Mouse (Mus musculus) heart, embryonic 10.5 days (tissue): ENCODE data around the gene Tmem56. TPM values are rescaled to one million over a fixed set of nuclear protein-coding genes. Genes with fewer than 3 reads are reported as not detected.

ENCODE experiments used
- DNase-seq: peaks from one replicate; pipeline ENCODE4 v3.0.0-alpha.2; 2017; ENCODE audit warnings: low spot score
- H3K27ac ChIP-seq: fragments of 300-500 bp; sonication (generic); 2 replicates; pipeline ENCODE4 v1.5.1; 2016; ENCODE audit warnings: mild to moderate bottlenecking
- H3K27me3 ChIP-seq: fragments of 300-500 bp; sonication (generic); 2 replicates; pipeline ENCODE4 v1.6.1; 2016; ENCODE audit warnings: mild to moderate bottlenecking; ENCODE audit not compliant: poor library complexity, insufficient read depth, severe bottlenecking
- H3K36me3 ChIP-seq: fragments of 300-500 bp; sonication (generic); 2 replicates; pipeline ENCODE4 v1.6.1; 2016; ENCODE audit warnings: mild to moderate bottlenecking, moderate library complexity
- H3K4me1 ChIP-seq: fragments of 300-500 bp; sonication (generic); 2 replicates; pipeline ENCODE4 v1.6.1; 2016; ENCODE audit warnings: mild to moderate bottlenecking
- H3K4me3 ChIP-seq: fragments of 300-500 bp; sonication (generic); 2 replicates; pipeline ENCODE4 v1.5.1; 2016; ENCODE audit warnings: mild to moderate bottlenecking, moderate library complexity
- H3K9me3 ChIP-seq: fragments of 300-500 bp; sonication (generic); 2 replicates; pipeline ENCODE4 v1.6.1; 2016; ENCODE audit warnings: mild to moderate bottlenecking, moderate library complexity
- WGBS: fragments of 180-500 bp; shearing (Covaris S2); methylation state at CpG from one replicate; pipeline ENCODE4 v1.1.7; 2016; 5-methylcytosine and 5-hydroxymethylcytosine counted together
- polyA plus RNA-seq: library from polyadenylated mRNA; unstranded; fragments of >200 nt; fragmentation: Nextera tagmentation; extraction: Ambion mirVana; gene quantifications from 2 replicates; pipeline ENCODE4 v1.2.1, GENCODE M21; 2016

Gene Tmem56
- polyA plus RNA-seq, 1 experiment from 2014 or later: 3.0 TPM

DNA sequence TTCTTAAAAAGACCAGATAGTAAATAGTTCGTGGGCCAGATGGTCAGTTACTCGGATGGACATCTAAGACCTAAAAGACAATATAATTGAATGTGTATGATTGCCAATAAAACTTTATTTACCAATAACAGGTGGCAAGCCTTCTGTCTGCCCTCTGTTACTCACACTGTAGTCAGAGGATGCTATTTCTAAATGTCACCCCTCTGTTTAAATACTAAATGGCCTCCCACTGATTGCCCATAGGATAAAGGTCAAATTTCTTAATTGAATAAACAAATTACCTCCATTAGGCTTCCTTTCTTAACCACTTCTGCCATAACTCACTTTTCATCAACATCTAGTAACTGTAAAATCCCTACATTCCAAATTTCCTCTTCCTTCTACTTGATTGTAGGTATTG is 10.3 kb downstream of the Tmem56 start:
- Histone ChIP-seq H3K4me3 (no peak overlapping the region), H3K27ac (no peak overlapping the region), H3K36me3 (no peaks in the 10 kb centered on the region), H3K27me3 (no peaks in the 10 kb centered on the region), H3K4me1 (no peaks in the 10 kb centered on the region), H3K9me3 (no peaks in the 10 kb centered on the region)
- no peak for DNase-seq
- 67% methylated on average over 2 of the region's 2 CpGs for WGBS

DNA sequence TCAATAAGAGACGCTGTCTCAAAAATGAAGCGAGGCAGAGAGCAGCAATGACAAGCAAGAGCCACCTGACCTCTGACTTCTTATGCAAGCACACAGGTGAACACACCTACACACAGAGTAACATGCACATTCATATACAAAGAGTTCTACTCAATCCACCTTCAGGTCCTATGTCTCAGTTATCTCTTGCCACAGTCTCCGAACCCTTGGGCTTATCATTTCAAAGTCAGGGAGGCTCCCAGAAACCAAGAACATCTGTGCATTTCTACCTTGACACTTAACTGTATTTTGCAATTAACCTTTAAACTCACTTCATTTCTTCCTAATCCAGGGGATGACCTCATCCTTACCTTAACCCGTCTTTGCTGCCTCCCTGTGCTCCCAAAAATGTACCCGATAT is 15.6 kb downstream of the Tmem56 start:
- Histone ChIP-seq H3K27ac (no peak overlapping the region), H3K27me3 (peaks cover 27% of the 10 kb centered on the region), H3K4me3 (no peak overlapping the region), H3K9me3 (no peaks in the 10 kb centered on the region), H3K36me3 (no peaks in the 10 kb centered on the region), H3K4me1 (peaks cover 5% of the 10 kb centered on the region)
- DNase-seq: no peak
- 76% methylated on average over 5 of the region's 5 CpGs for WGBS

DNA sequence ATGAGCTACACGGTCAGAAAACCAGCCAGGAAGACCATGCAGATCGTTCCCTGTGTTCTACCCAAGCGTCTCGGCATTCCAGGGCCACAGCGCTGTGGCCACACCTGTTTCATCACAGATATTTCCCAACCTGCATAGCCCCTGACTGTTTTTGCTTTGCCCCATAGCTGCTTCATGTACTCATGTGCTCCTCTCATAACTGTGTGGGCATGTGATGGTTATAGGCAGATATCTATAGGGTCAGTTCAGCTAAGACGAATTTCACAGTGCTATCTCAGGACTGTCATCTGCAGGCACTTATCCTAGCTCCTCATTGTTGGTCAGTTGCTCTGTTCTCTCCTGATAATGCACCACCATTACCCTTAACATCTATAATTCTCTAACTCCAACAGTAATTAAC is 18.7 kb downstream of the Tmem56 start:
- Histone ChIP-seq H3K36me3 (no peaks in the 10 kb centered on the region), H3K27me3 (peaks cover 56% of the 10 kb centered on the region), H3K9me3 (no peaks in the 10 kb centered on the region), H3K4me3 (no peak overlapping the region), H3K27ac (peak overlapping the region; percentile 49; the same call in 1 of the 2 replicates), H3K4me1 (peaks cover 15% of the 10 kb centered on the region)
- WGBS: 50% methylated on average over 6 of the region's 6 CpGs
- peak; percentile 78 for DNase-seq

DNA sequence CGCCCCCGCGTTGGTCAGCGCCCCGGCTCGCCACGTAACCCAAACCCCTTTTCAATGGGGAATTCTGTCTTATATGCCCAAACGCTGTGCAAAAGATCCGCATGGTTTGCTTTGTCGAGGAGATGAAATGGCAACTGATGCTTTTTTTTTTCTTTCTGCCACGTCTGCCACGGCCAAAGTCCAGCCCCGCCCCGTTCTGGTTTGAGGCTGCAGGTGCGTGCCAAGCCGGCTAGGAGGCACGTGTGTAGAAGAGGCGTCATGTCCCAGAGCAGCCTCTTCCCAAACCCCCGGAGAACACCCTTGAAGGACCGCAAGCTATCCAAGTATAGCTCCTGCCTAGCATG is 19.7 kb downstream of the Tmem56 start:
- Histone ChIP-seq H3K36me3 (no peaks in the 10 kb centered on the region), H3K27me3 (peaks cover 62% of the 10 kb centered on the region), H3K9me3 (no peaks in the 10 kb centered on the region), H3K4me1 (peaks cover 19% of the 10 kb centered on the region), H3K4me3 (peak overlapping the region; percentile 91), H3K27ac (peak overlapping the region; percentile 89)
- DNase-seq: peak; percentile 81
- WGBS: 3% methylated on average over 20 of the region's 20 CpGs

GRCm38 (mm10) chr3:121262521-121263204 is 20.2 kb downstream of the Tmem56 start:
- H3K36me3 ChIP-seq: no peaks in the 10 kb centered on the region
- H3K27me3 ChIP-seq: peaks cover 65% of the 10 kb centered on the region
- peak; percentile 83 for DNase-seq
- no peaks in the 10 kb centered on the region for H3K9me3 ChIP-seq
- peak overlapping the region; percentile 91 for H3K4me3 ChIP-seq
- under 1% methylated on average over 86 of the region's 97 CpGs for WGBS
- H3K27ac ChIP-seq: peak overlapping the region; percentile 89
- peaks cover 19% of the 10 kb centered on the region for H3K4me1 ChIP-seq

DNA sequence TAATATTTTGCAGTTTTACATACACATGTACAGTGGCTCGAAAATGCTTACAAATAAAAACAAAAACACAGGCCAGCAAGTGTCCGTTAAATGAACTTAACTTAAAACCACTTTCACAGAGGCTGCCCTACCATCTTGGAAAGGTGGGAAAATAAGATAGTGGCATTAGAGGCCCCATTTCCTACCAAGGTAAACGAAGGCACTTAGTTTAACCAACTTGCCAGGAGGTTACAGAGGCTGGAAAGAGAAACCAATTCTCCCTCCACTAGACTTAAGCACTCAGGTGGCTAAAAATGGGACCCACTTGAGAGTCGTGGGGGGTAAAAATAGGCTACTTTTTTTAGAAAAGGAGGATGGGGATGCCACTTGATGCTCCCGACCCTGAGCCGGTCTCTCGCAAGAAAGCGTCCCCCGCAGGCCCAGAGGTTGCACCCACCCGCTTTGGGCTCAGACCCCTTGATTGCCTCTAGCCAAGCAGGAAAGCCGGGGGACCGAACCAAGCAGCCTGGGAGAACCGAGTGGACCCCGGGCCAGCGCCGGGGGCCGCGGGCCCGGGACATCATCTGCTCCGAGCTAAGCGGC is 20.9 kb downstream of the Tmem56 start:
- H3K27me3 ChIP-seq: peaks cover 67% of the 10 kb centered on the region
- peak overlapping the region; percentile 91 for H3K4me3 ChIP-seq
- peak; percentile 81 for DNase-seq
- H3K4me1 ChIP-seq: peaks cover 19% of the 10 kb centered on the region
- H3K36me3 ChIP-seq: no peaks in the 10 kb centered on the region
- 7% methylated on average over 21 of the region's 21 CpGs for WGBS
- no peaks in the 10 kb centered on the region for H3K9me3 ChIP-seq
- peak overlapping the region; percentile 89 for H3K27ac ChIP-seq

GRCm38 (mm10) chr3:121261251-121261650 is 21.6 kb downstream of the Tmem56 start:
- peaks cover 67% of the 10 kb centered on the region for H3K27me3 ChIP-seq
- WGBS: 46% methylated on average over 7 of the region's 7 CpGs

GRCm38 (mm10) chr3:121260831-121261230 is 22.1 kb downstream of the Tmem56 start:
- H3K4me3 ChIP-seq: no peak overlapping the region
- no peak for DNase-seq
- no peaks in the 10 kb centered on the region for H3K9me3 ChIP-seq
- no peaks in the 10 kb centered on the region for H3K36me3 ChIP-seq
- 29% methylated on average over 1 of the region's 1 CpGs for WGBS
- H3K4me1 ChIP-seq: peaks cover 19% of the 10 kb centered on the region
- H3K27ac ChIP-seq: no peak overlapping the region
- H3K27me3 ChIP-seq: peaks cover 67% of the 10 kb centered on the region

More at GRCm38 (mm10) chr3:121261251-121261650, 21.6 kb downstream of the Tmem56 start:
- Histone ChIP-seq H3K9me3 (no peaks in the 10 kb centered on the region), H3K4me3 (no peak overlapping the region), H3K4me1 (peaks cover 19% of the 10 kb centered on the region), H3K27ac (no peak overlapping the region), H3K36me3 (no peaks in the 10 kb centered on the region)
- no peak for DNase-seq

GRCm38 (mm10) chr3:121260041-121260440 is 22.9 kb downstream of the Tmem56 start:
- DNase-seq: no peak
- Histone ChIP-seq H3K4me3 (no peak overlapping the region), H3K4me1 (peaks cover 19% of the 10 kb centered on the region), H3K27ac (no peak overlapping the region), H3K9me3 (no peaks in the 10 kb centered on the region), H3K36me3 (no peaks in the 10 kb centered on the region), H3K27me3 (peaks cover 66% of the 10 kb centered on the region)
- WGBS: 61% methylated on average over 7 of the region's 7 CpGs

- DNase-seq: no peak
- WGBS: 75% methylated on average over 20 of the region's 20 CpGs
- Histone ChIP-seq H3K27ac (no peak overlapping the region), H3K36me3 (no peaks in the 10 kb centered on the region), H3K4me3 (no peak overlapping the region), H3K27me3 (peaks cover 54% of the 10 kb centered on the region), H3K4me1 (peaks cover 19% of the 10 kb centered on the region), H3K9me3 (no peaks in the 10 kb centered on the region)
These were observed 24.1 kb downstream of the Tmem56 start for GRCm38 (mm10) chr3:121258521-121259478.

DNA sequence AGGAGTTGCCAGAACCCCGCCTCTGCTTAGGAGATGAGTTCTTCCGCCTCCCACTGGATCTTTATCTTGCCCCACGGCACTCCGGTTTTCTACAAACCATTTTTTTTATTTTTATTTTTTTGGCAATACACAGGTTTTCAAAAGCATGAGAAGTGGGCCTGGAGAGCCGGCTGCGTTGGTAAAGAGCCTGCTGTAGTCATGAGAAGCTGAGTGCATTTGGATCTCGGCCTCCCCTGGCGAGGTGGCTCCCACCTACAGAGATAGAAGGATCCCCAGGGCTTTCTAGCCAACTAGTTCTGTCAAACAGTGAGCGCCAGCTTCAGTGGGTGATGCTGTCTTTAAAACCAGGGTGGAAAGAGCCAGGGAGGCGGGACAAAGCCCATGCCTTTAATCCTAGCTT is 25.5 kb downstream of the Tmem56 start:
- no peak for DNase-seq
- Histone ChIP-seq H3K4me3 (no peak overlapping the region), H3K4me1 (peaks cover 16% of the 10 kb centered on the region), H3K27ac (no peak overlapping the region), H3K9me3 (no peaks in the 10 kb centered on the region), H3K36me3 (no peaks in the 10 kb centered on the region), H3K27me3 (peaks cover 41% of the 10 kb centered on the region)
- 78% methylated on average over 10 of the region's 10 CpGs for WGBS

DNA sequence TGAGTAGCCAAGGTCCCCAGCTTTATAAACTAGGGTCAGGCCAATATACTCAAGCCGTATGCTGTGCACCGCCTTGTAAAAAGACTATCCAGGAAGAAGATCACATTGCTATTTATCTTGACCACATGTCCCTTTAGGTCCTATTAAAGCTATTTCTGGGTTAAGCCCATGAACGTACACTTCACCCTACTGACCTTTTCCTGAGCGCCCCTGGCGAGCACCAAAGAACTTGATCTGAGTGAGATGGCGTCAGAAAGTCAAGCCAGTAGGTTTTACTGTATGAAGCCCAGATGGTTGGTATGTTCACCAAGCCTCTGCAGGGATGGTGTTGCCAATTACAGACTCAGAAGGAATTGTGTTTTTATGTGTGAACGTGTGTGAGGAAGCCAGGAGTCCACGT is 26.8 kb downstream of the Tmem56 start:
- no peaks in the 10 kb centered on the region for H3K36me3 ChIP-seq
- H3K27ac ChIP-seq: no peak overlapping the region
- peaks cover 28% of the 10 kb centered on the region for H3K27me3 ChIP-seq
- no peak overlapping the region for H3K4me3 ChIP-seq
- H3K4me1 ChIP-seq: peaks cover 12% of the 10 kb centered on the region; the same call in 1 of the 2 replicates
- H3K9me3 ChIP-seq: no peaks in the 10 kb centered on the region
- 79% methylated on average over 8 of the region's 8 CpGs for WGBS
- DNase-seq: no peak

GRCm38 (mm10) chr3:121255501-121255900 is 27.4 kb downstream of the Tmem56 start:
- 87% methylated on average over 7 of the region's 7 CpGs for WGBS
- Histone ChIP-seq H3K9me3 (no peaks in the 10 kb centered on the region), H3K4me3 (no peak overlapping the region), H3K27ac (no peak overlapping the region), H3K36me3 (no peaks in the 10 kb centered on the region), H3K27me3 (peaks cover 22% of the 10 kb centered on the region), H3K4me1 (peaks cover 12% of the 10 kb centered on the region; the same call in 1 of the 2 replicates)
- DNase-seq: no peak
